Mouse (Mus musculus): ENCODE data around the gene Tent5b. TPM values are rescaled to one million over a fixed set of nuclear protein-coding genes. Genes with fewer than 3 reads are reported as not detected.

Gene Tent5b
- polyA plus RNA-seq, 1 experiment, result 0.86 TPM

- Histone ChIP-seq H3K36me3 (ENCODE audit: control insufficient read depth, insufficient read depth, low read length) (peaks cover 42% of the 10 kb centered on the region), H3K4me1 (replicated peaks; ENCODE audit: control insufficient read depth, insufficient read depth, low read length) (no peaks in the 10 kb centered on the region), H3K4me3 (ENCODE audit: control insufficient read depth, insufficient read depth, low read length) (no peak overlapping the region), H3K27ac (ENCODE audit: control insufficient read depth, insufficient read depth, low read length) (no peak overlapping the region), H3K27me3 (ENCODE audit: control insufficient read depth, insufficient read depth, low read length) (no peaks in the 10 kb centered on the region)
- no peak for DNase-seq
- 91% methylated on average over 5 of the region's 5 CpGs for WGBS
- TF ChIP-seq CTCF (IDR thresholded peaks at IDR 0.05; ENCODE audit: borderline replicate concordance, control insufficient read depth, extremely low read depth, insufficient read depth, low read length, poor library complexity), result no peak
- no peak for TF ChIP-seq POLR2A (IDR thresholded peaks at IDR 0.05; ENCODE audit: control insufficient read depth, extremely low read depth, insufficient read depth, low read length, poor library complexity)
These were observed 56.7 kb downstream of the Tent5b start for GRCm38 (mm10) chr4:133536652-133537051.

Other genes starting within 250 kb of the Tent5b start
- 2.8 and 4.6 TPM in 2 replicates for gene Map3k6, start 239.3 kb upstream of the Tent5b start, polyA plus RNA-seq (2012; rRNA removed)
- 39.7 and 45.2 TPM in 2 replicates for gene Sytl1, start 217.0 kb upstream of the Tent5b start, polyA plus RNA-seq (2012; rRNA removed)
- 134 and 143 TPM in 2 replicates for gene Tmem222, start 202.3 kb upstream of the Tent5b start, polyA plus RNA-seq (2012; rRNA removed)
- 107 and 124 TPM in 2 replicates for gene Wdtc1, start 126.7 kb upstream of the Tent5b start, polyA plus RNA-seq (2012; rRNA removed)
- 77.9 and 89.8 TPM in 2 replicates for gene Slc9a1, start 110.4 kb upstream of the Tent5b start, polyA plus RNA-seq (2012; rRNA removed)
- 0.75 and 1.5 TPM in 2 replicates for gene Trnp1, start 18.4 kb downstream of the Tent5b start, polyA plus RNA-seq (2012; rRNA removed)
- 6.9 and 7.7 TPM in 2 replicates for gene Kdf1, start 38.8 kb downstream of the Tent5b start, polyA plus RNA-seq (2012; rRNA removed)
- 51.9 and 61.3 TPM in 2 replicates for gene Nudc, start 65.9 kb downstream of the Tent5b start, polyA plus RNA-seq (2012; rRNA removed)
- 2.4 TPM in 1 of 2 replicates, not detected in the other for gene Nr0b2, start 73.2 kb downstream of the Tent5b start, polyA plus RNA-seq (2012; rRNA removed)
- gene Gpatch3, start 94.6 kb downstream of the Tent5b start, polyA plus RNA-seq (2012; rRNA removed), result 7.9 and 9.5 TPM in 2 replicates
- gene Gpn2, start 104.2 kb downstream of the Tent5b start, polyA plus RNA-seq (2012; rRNA removed), result 59.4 and 64.2 TPM in 2 replicates
- gene Sfn, start 122.0 kb downstream of the Tent5b start, polyA plus RNA-seq (2012; rRNA removed), result 60.5 and 65.9 TPM in 2 replicates
- 150 and 172 TPM in 2 replicates for gene Zdhhc18, start 170.0 kb downstream of the Tent5b start, polyA plus RNA-seq (2012; rRNA removed)
- gene Pigv, start 192.5 kb downstream of the Tent5b start, polyA plus RNA-seq (2012; rRNA removed), result 24.8 and 24.9 TPM in 2 replicates